Mouse (Mus musculus) kidney, postnatal 10 days (tissue): Measurements from ENCODE around the gene Tmeff1.
"Not testable (repeated sequence)": the region's sequence is repeated elsewhere in the genome, so short reads cannot be mapped to it uniquely, and the experiment has no call there.

Source experiments
- DNase-seq: peaks from one replicate; pipeline ENCODE4 v3.0.0; 2021; ENCODE audit warnings: mixed read lengths

Gene Tmeff1

GRCm38 (mm10) chr4:48679728-48680127 lies 94.8 kb downstream of the Tmeff1 start:
- DNase-seq, result not testable (repeated sequence)

DNA sequence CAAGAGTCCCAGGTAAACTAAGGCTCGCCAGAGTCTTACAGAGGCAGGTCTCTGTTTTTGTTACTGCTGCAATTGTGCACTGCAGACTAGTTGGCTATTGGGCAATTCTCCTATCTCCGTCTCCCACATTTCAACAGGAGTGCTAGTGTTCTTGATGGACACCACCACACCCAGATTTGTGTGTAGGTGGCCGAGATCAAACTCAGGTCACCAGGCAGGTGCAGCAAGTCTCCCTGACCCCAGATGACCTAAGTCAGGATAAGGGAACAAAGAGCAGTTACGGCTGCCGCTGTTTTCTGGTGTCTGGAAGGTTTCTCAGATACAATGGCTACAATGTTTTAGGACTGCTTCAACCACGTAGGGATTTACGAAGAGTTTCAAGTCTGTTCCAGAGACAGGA lies 95.2 kb downstream of the Tmeff1 start:
- DNase-seq, result no peak

DNA sequence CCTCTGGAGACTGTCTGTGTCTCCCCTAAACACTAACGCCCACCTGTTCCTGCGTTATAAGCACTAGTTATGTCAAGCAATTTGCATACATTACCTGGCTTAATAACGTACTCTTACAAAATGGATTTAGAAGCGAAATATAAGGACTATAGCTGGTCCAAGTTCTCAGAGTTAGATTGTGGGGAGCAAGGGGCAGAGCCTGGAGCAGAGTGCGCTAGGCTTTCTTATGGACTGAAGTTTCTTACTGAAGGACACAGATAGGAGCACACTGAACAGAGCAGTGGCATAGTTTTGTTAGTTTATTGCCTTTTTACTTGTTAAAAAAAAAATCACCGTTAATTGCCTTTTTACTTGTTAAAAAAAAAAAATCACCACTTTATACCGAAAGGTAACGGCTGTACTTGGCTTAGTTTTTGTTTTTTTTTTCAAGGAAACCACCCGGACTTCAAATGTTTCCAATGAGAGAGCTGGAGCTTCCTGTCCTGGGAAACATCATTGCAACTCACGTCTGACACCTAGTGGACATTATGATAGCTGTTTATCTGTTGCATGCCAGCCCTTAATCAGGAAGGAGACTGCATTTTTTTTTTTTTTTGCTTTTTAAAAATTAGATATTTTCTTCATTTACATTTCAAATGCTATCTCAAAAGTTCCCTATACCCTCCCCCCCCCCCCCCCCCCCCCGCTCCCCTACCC lies 95.8 kb downstream of the Tmeff1 start:
- peak; percentile 57 for DNase-seq

GRCm38 (mm10) chr4:48683126-48683525 lies 98.2 kb downstream of the Tmeff1 start:
- no peak for DNase-seq

GRCm38 (mm10) chr4:48683633-48684209 lies 98.7 kb downstream of the Tmeff1 start:
- DNase-seq, result not testable (repeated sequence)

- no peak for DNase-seq
Observed at GRCm38 (mm10) chr4:48684593-48685187, 99.7 kb downstream of the Tmeff1 start.

- no peak for DNase-seq
Observed at GRCm38 (mm10) chr4:48688148-48688547, 103.2 kb downstream of the Tmeff1 start.

DNA sequence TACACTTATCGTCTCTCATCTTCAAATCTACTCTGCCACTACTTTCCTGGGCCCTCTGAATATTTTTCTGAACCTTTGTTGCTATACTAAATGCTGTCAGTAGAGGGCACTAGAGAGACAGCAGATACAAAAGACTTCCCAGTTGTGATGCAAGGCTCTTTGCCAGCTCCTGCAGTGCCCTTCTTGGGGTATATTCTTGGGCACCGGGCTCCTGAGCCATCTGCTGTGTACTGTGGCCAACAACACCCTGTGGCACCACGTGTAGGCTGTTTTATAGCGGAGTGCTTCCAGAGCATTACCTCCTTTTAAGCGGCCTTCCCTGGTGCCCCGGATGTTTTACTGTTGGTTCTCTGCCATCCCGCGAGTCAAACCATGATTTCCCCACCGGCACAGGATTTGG lies 105.7 kb downstream of the Tmeff1 start:
- DNase-seq, result peak; percentile 43

DNA sequence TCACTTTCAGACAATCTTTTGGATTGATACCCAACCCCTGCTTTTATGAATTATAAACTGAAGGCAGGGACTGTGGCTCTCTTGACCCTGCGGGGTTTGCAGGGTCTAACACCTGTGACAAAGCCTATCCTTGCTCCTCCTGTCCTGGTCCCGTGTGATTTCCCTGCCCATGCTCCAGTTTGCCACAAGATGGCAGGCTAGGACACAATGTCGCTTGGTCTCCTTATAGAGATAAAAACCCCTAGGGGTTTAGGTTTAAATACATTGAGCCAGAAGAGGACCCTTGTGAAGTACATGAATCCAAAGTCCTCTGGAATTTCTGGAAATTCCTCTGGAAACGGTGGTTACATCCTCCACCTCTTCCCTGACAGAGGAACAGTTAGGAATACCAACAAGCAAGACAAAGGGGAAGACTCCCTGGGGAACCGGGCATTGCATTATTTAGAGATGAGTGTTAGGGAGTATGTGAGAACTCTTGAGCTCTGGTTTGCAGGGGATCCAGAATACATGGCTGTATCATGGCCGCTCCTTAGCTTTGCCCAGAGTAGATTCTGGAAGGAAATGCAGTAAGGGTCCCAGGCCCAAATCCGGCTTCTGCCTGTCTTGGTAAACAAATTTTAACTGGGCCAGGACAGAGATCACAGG lies 106.9 kb downstream of the Tmeff1 start:
- peak; percentile 74 for DNase-seq

DNA sequence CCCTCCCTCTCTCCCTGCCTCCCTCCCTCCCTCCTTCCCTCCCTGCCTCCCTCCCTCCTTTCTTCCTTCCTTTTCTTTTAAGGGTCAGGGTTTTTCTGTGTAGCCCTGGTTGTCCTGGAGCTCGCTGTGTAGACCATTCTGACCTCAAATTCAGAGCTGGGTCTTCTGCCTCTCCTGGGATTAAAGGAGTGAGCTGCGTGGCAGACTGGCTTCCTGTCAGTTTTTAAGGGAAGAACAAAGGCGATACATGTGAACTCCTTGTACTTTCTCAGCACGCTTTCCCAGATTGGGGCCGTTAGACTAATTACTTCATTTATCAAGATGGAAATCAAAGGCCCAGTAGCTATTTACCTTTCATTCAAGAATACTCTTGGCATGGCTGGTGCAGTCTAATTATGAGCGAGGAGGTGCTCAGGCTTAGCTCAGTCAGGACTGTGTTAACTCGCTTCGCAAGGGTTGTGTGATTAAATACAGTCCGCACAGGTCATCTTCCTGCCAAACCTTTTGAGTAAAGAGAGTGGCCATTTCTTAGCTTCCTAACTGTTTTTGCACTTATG lies 107.8 kb downstream of the Tmeff1 start:
- no peak for DNase-seq

- DNase-seq, result no peak
Observed at GRCm38 (mm10) chr4:48696706-48697105, 111.7 kb downstream of the Tmeff1 start.

GRCm38 (mm10) chr4:48697302-48697701 lies 112.3 kb downstream of the Tmeff1 start:
- no peak for DNase-seq
